Mouse (Mus musculus): Measurements from ENCODE around the gene Macrod2. TPM values are rescaled to one million over a fixed set of nuclear protein-coding genes. Genes with fewer than 3 reads are reported as not detected.

Gene Macrod2
- total RNA-seq, 2 experiments from 2014 or later, result 53.5 to 56.4 TPM

GRCm38 (mm10) chr2:140898408-140898985, 503.4 kb downstream of the Macrod2 start:
- Histone ChIP-seq H3K4me3 (no peak overlapping the region), H3K27ac (no peak overlapping the region)
- DNase-seq (ENCODE audit: extremely low spot score in 1 of 2, low spot score in 2 of 2), result no peak
- intact Hi-C loops (cut with DNase I), result no loop called here
- no peak for TF ChIP-seq CTCF (IDR thresholded peaks at IDR 0.05)

GRCm38 (mm10) chr2:140905331-140905730, 510.2 kb downstream of the Macrod2 start:
- TF ChIP-seq CTCF (IDR thresholded peaks at IDR 0.05), result no peak
- H3K27ac ChIP-seq, result no peak overlapping the region
- intact Hi-C loops (cut with DNase I), result no loop called here
- no peak for DNase-seq (ENCODE audit: extremely low spot score in 1 of 2, low spot score in 2 of 2)
- no peak overlapping the region for H3K4me3 ChIP-seq

- Histone ChIP-seq H3K27ac (no peak overlapping the region), H3K4me3 (no peak overlapping the region)
- TF ChIP-seq CTCF (IDR thresholded peaks at IDR 0.05), result no peak
- no peak for DNase-seq (ENCODE audit: extremely low spot score in 1 of 2, low spot score in 2 of 2)
- intact Hi-C loops (cut with DNase I), result no loop called here
These were observed 511.0 kb downstream of the Macrod2 start for GRCm38 (mm10) chr2:140906123-140906522.

- H3K27ac ChIP-seq, result no peak overlapping the region
- DNase-seq (ENCODE audit: extremely low spot score in 1 of 2, low spot score in 2 of 2), result no peak
- H3K4me3 ChIP-seq, result no peak overlapping the region
- no peak for TF ChIP-seq CTCF (IDR thresholded peaks at IDR 0.05)
- intact Hi-C loops (cut with DNase I), result no loop called here
These were observed 516.4 kb downstream of the Macrod2 start for GRCm38 (mm10) chr2:140911463-140911862.

- H3K27ac ChIP-seq, result no peak overlapping the region
These were observed 517.1 kb downstream of the Macrod2 start for GRCm38 (mm10) chr2:140912179-140912578.

GRCm38 (mm10) chr2:140912931-140913330, 517.8 kb downstream of the Macrod2 start:
- DNase-seq (ENCODE audit: extremely low spot score in 1 of 2, low spot score in 2 of 2), result no peak
- Histone ChIP-seq H3K27ac (no peak overlapping the region), H3K4me3 (no peak overlapping the region)
- intact Hi-C loops (cut with DNase I), result no loop called here
- no peak for TF ChIP-seq CTCF (IDR thresholded peaks at IDR 0.05)

More at GRCm38 (mm10) chr2:140912179-140912578, 517.1 kb downstream of the Macrod2 start:
- TF ChIP-seq CTCF (IDR thresholded peaks at IDR 0.05), result no peak
- no peak overlapping the region for H3K4me3 ChIP-seq
- intact Hi-C loops (cut with DNase I), result no loop called here
- no peak for DNase-seq (ENCODE audit: extremely low spot score in 1 of 2, low spot score in 2 of 2)

- TF ChIP-seq CTCF (IDR thresholded peaks at IDR 0.05), result no peak
- no peak overlapping the region for H3K27ac ChIP-seq
- H3K4me3 ChIP-seq, result no peak overlapping the region
- no peak for DNase-seq (ENCODE audit: extremely low spot score in 1 of 2, low spot score in 2 of 2)
- intact Hi-C loops (cut with DNase I), result no loop called here
These were observed 518.7 kb downstream of the Macrod2 start for GRCm38 (mm10) chr2:140913679-140914412.

- peak; percentile 37 for TF ChIP-seq CTCF (IDR thresholded peaks at IDR 0.05)
- Histone ChIP-seq H3K4me3 (no peak overlapping the region), H3K27ac (no peak overlapping the region)
- intact Hi-C loops (cut with DNase I), result no loop called here
- DNase-seq (ENCODE audit: extremely low spot score in 1 of 2, low spot score in 2 of 2), result no peak
These were observed 531.8 kb downstream of the Macrod2 start for GRCm38 (mm10) chr2:140926922-140927321.

- Histone ChIP-seq H3K4me3 (no peak overlapping the region), H3K27ac (no peak overlapping the region)
- no peak for TF ChIP-seq CTCF (IDR thresholded peaks at IDR 0.05)
- intact Hi-C loops (cut with DNase I), result no loop called here
- DNase-seq (ENCODE audit: extremely low spot score in 1 of 2, low spot score in 2 of 2), result no peak
These were observed 539.4 kb downstream of the Macrod2 start for GRCm38 (mm10) chr2:140934483-140934882.

- Histone ChIP-seq H3K4me3 (no peak overlapping the region), H3K27ac (no peak overlapping the region)
- intact Hi-C loops (cut with DNase I), result no loop called here
- no peak for TF ChIP-seq CTCF (IDR thresholded peaks at IDR 0.05)
- no peak for DNase-seq (ENCODE audit: extremely low spot score in 1 of 2, low spot score in 2 of 2)
These were observed 554.4 kb downstream of the Macrod2 start for GRCm38 (mm10) chr2:140949461-140949860.

GRCm38 (mm10) chr2:140959246-140959645, 564.1 kb downstream of the Macrod2 start:
- H3K4me3 ChIP-seq, result no peak overlapping the region
- intact Hi-C loops (cut with DNase I), result no loop called here
- no peak for DNase-seq (ENCODE audit: extremely low spot score in 1 of 2, low spot score in 2 of 2)
- no peak overlapping the region for H3K27ac ChIP-seq
- no peak for TF ChIP-seq CTCF (IDR thresholded peaks at IDR 0.05)

GRCm38 (mm10) chr2:140970181-140970580, 575.1 kb downstream of the Macrod2 start:
- intact Hi-C loops (cut with DNase I), result no loop called here
- DNase-seq (ENCODE audit: extremely low spot score in 1 of 2, low spot score in 2 of 2), result no peak
- Histone ChIP-seq H3K4me3 (no peak overlapping the region), H3K27ac (no peak overlapping the region)
- no peak for TF ChIP-seq CTCF (IDR thresholded peaks at IDR 0.05)

GRCm38 (mm10) chr2:140971845-140972244, 576.7 kb downstream of the Macrod2 start:
- no peak for DNase-seq (ENCODE audit: extremely low spot score in 1 of 2, low spot score in 2 of 2)
- Histone ChIP-seq H3K27ac (no peak overlapping the region), H3K4me3 (no peak overlapping the region)
- TF ChIP-seq CTCF (IDR thresholded peaks at IDR 0.05), result no peak
- intact Hi-C loops (cut with DNase I), result no loop called here

Data from left cerebral cortex, adult 2 months (tissue).